Mouse (Mus musculus) bone marrow, adult 2 months (tissue): Measurements from ENCODE around the gene Zbed6. TPM values are rescaled to one million over a fixed set of nuclear protein-coding genes. Genes with fewer than 3 reads are reported as not detected.
A peak's percentile ranks its signal among the peaks of the same experiment; 100 is the strongest.

Source experiments
- H3K27ac ChIP-seq: fragments of 200-500 bp; 2 replicates; pipeline ENCODE4 v1.5.1; 2012; ENCODE audit warnings: low read depth, mild to moderate bottlenecking, control low read depth, inconsistent platforms, low read length; ENCODE audit not compliant: control insufficient read depth, poor library complexity, insufficient read depth
- H3K4me1 ChIP-seq: fragments of 200-500 bp; 2 replicates; pipeline ENCODE4 v1.6.1; 2011; ENCODE audit warnings: low read length; ENCODE audit not compliant: control insufficient read depth, insufficient read depth
- H3K4me3 ChIP-seq: fragments of 200-500 bp; replicated peaks from 2 replicates; pipeline ENCODE3; 2011; ENCODE audit warnings: mild to moderate bottlenecking, low read depth, low read length, control low read depth; ENCODE audit not compliant: control insufficient read depth
- CTCF ChIP-seq: fragments of 200-500 bp; IDR thresholded peaks from 2 replicates; pipeline ENCODE4 v1.5.1; 2011; ENCODE audit warnings: low read length, control low read depth; ENCODE audit not compliant: control insufficient read depth, insufficient read depth
- POLR2A ChIP-seq: fragments of 200-500 bp; IDR thresholded peaks from 2 replicates; pipeline ENCODE4 v1.6.1; 2011; ENCODE audit warnings: low read depth, mild to moderate bottlenecking, control low read depth, low read length, borderline replicate concordance; ENCODE audit not compliant: control insufficient read depth
- WGBS: fragments of 180-500 bp; shearing (Covaris S2); methylation state at CpG from one replicate; pipeline ENCODE4 v1.1.7; 2018; 5-methylcytosine and 5-hydroxymethylcytosine counted together
- polyA plus RNA-seq: library from polyadenylated mRNA; stranded (reverse); fragments of >200 nt; gene quantifications from 2 replicates; pipeline ENCODE4 v1.2.4, GENCODE M21; 2011; ENCODE audit warnings: low replicate concordance; ENCODE audit not compliant: missing spikeins, insufficient read depth, insufficient read length

The Zbed6 gene
- polyA plus RNA-seq, 1 experiment = not detected

GRCm38 (mm10) chr1:133692195-133692594 is 31.5 kb upstream of the Zbed6 start:
- Histone ChIP-seq H3K4me1 (peaks cover 8% of the 10 kb centered on the region), H3K4me3 (no peak overlapping the region), H3K27ac (no peak overlapping the region)
- WGBS = 73% methylated on average over 4 of the region's 4 CpGs
- TF ChIP-seq CTCF = no peak
- no peak for TF ChIP-seq POLR2A

GRCm38 (mm10) chr1:133691046-133691445 is 30.4 kb upstream of the Zbed6 start:
- Histone ChIP-seq H3K4me1 (peaks cover 8% of the 10 kb centered on the region), H3K4me3 (no peak overlapping the region), H3K27ac (0 out of 2 replicates have a peak overlapping the region, but pooled peaks have one; percentile 6)
- WGBS = 75% methylated on average over 6 of the region's 6 CpGs
- TF ChIP-seq CTCF = no peak
- TF ChIP-seq POLR2A = no peak

- Histone ChIP-seq H3K4me3 (peak within 1 kb of the TSS; percentile 62), H3K4me1 (peaks cover 4% of the 10 kb centered on the region; the same call in 1 of the 2 replicates), H3K27ac (peak within 1 kb of the TSS; percentile 86)
- WGBS = 2% methylated on average over 6 of the region's 6 CpGs
- no peak for TF ChIP-seq CTCF
- no peak for TF ChIP-seq POLR2A
Measured at GRCm38 (mm10) chr1:133689897-133690296, 29.2 kb upstream of the Zbed6 start, which contains the start of gene Lax1. Gene Lax1 (minus strand): TSS chr1:133690108.

GRCm38 (mm10) chr1:133688301-133688700 is 27.6 kb upstream of the Zbed6 start:
- TF ChIP-seq POLR2A (no peak), CTCF (no peak)
- 46% methylated on average over 7 of the region's 7 CpGs for WGBS
- no peak overlapping the region for H3K4me3 ChIP-seq
- H3K27ac ChIP-seq = no peak overlapping the region
- H3K4me1 ChIP-seq = peaks cover 1% of the 10 kb centered on the region; the same call in 1 of the 2 replicates

- Histone ChIP-seq H3K4me1 (peaks cover 1% of the 10 kb centered on the region; the same call in 1 of the 2 replicates), H3K4me3 (no peak overlapping the region), H3K27ac (no peak overlapping the region)
- no peak for TF ChIP-seq CTCF
- TF ChIP-seq POLR2A = no peak
- 52% methylated on average over 10 of the region's 10 CpGs for WGBS
Measured at GRCm38 (mm10) chr1:133685749-133686519, 25.2 kb upstream of the Zbed6 start.

- TF ChIP-seq CTCF = no peak
- TF ChIP-seq POLR2A = no peak
- Histone ChIP-seq H3K27ac (no peak overlapping the region), H3K4me3 (no peak overlapping the region), H3K4me1 (no peaks in the 10 kb centered on the region; the same call in 1 of the 2 replicates)
- 21% methylated on average over 3 of the region's 3 CpGs for WGBS
Measured at GRCm38 (mm10) chr1:133671801-133672200, 11.1 kb upstream of the Zbed6 start.

GRCm38 (mm10) chr1:133671266-133671665 is 10.6 kb upstream of the Zbed6 start:
- Histone ChIP-seq H3K4me1 (no peaks in the 10 kb centered on the region; the same call in 1 of the 2 replicates), H3K4me3 (no peak overlapping the region), H3K27ac (no peak overlapping the region)
- WGBS = 58% methylated on average over 3 of the region's 3 CpGs
- TF ChIP-seq CTCF (no peak), POLR2A (no peak)

- Histone ChIP-seq H3K27ac (no peak overlapping the region), H3K4me1 (no peaks in the 10 kb centered on the region; the same call in 1 of the 2 replicates), H3K4me3 (no peak overlapping the region)
- TF ChIP-seq CTCF (no peak), POLR2A (no peak)
- 40% methylated on average over 6 of the region's 6 CpGs for WGBS
Measured at GRCm38 (mm10) chr1:133670776-133671175, 10.1 kb upstream of the Zbed6 start.

GRCm38 (mm10) chr1:133670190-133670589 is 9.5 kb upstream of the Zbed6 start:
- no peak overlapping the region for H3K27ac ChIP-seq
- TF ChIP-seq POLR2A (no peak), CTCF (no peak)
- no peaks in the 10 kb centered on the region; the same call in 1 of the 2 replicates for H3K4me1 ChIP-seq
- 82% methylated on average over 12 of the region's 12 CpGs for WGBS
- H3K4me3 ChIP-seq = no peak overlapping the region
